Mouse (Mus musculus) spleen, embryonic (tissue): ENCODE data around the gene Cep170b.

Source experiments
- CTCF ChIA-PET: fragments of 350-600 bp; sonication (Branson Sonifier 250); formaldehyde crosslinking; loops from one replicate; lab custom pipeline; 2022; lab: Charles Lee

Gene Cep170b

DNA sequence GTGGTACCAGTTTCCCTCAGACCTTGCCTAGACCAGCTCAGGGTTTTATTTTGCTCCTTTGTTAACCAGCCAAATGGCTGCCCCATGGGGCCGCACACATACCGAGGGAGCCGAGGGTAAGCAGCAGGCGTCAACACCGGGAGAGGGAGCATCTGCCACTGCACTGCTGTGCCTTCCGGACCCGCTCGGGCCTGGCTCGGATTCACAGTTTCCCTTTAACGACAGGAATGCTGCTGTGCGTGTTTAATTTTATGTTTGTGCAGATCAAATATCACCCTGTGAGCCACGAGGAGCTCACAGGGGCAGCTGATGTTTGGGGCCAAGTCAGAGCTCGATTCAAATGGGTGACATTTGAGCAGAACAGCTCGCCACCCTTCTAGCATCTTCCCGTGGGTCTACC lies 19.7 kb upstream of the Cep170b start:
- CTCF ChIA-PET: interaction anchor here (0.7 to 1.6 kb wide), 3 partner anchors 9 to 47 kb away, joined by 3 to 5 read pairs (median 4); partner anchors contain the start of gene Akt1

DNA sequence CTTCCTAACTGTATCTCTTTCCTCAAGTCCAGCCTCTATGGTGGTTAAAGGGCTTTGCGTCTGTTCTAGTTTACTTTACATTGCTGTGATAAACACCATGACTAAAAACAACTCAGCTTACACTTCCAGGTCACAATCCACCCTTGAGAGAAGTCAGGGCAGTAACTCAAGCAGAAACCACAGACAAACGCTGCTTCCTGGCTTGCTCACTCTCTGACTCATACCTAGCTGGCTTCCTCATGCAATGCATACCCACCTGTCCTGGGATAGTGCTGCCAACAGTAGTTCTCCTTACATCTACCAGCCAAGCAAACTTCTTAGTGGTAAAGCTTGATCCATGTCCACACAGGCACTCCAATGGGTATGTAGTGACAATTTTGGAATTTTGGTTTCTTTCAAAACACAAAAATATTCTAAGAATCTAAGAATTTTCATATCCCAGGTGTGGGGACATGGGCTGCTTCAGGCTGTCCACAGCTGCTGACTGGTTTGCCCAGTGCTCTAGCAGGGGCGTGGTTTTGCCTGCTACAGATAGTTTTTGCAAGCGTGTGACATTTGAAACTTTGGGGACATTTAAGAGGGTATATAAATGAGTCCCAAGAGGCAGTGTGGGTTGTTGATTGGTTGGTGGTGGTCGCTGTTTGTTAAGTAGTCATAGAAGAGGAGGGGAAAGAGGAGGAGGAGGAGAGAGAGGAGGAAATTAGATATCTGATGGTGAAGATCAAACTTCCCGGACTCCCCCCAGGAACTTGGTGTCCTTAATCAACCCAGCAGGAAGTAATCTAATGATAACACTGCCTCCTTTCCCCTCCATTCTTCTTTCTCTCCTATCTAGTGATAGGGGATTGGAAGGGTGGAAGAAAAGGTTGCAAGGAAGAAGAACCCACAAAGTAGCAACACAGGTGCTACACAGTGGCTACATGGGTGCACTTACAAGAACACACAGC lies 17.6 kb upstream of the Cep170b start:
- CTCF ChIA-PET: no interaction called here

DNA sequence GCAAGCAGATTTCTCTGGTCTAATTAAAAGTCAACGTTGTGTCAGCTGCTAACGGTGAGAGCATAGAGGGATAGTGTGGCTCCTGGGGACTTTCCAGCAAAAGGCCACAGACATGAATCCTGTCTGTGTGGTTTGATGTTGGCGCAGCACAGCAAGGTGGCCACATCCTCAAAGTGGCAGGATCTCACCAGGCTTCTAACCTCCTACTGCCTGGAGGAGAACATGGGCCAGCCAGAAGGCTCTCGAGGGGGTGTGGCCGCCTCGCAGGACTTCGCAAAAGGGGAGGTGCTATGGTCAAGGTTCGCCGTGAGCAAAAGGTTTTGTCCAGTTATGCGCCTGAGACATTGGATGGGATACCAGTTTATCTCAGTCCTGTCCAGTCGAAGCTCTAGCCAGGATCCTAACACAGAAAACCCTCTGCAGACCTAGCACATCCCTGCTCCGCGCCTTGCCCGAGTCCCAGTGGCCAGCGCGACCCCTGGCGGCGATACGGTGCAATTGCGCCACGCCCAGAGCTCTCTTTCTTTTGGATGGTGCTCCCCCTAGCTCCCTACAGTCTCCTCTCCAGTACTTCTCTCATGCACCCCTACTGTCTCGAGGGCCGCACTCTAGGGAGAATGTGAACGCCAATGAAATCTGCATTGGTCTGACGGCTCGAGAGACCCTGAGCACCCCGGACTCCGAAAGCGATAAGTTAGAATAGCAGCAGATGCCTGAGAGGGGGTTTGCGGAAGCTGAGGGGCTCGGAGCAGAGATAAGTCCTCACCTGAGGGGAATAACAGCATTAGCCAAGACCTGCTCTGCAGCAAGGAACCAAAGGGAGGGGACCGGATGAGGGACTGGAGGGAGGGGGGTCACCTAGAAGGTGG lies 13.3 kb upstream of the Cep170b start:
- CTCF ChIA-PET: interaction anchor here (1.1 kb wide), 2 partner anchors 32 to 53 kb away, joined by 3 read pairs; no protein-coding TSS in a partner anchor

DNA sequence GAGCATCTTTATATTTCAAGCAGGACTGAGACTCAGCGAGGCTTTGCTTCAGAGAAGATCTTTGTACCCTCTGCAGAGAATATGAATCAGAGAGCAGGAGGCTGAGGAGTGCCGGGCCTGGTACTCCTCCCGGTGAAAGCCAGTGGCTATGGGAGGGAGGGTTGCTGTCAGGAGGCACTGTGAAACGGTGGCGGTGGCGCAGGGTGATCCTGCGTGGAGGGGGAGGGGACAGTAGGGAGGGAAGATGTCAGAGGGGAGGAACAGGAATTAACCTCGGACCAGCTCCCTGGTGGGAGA lies 12.7 kb upstream of the Cep170b start:
- CTCF ChIA-PET: interaction anchor here (0.7 to 1.1 kb wide), 2 partner anchors 11 to 54 kb away, joined by 3 to 25 read pairs; no protein-coding TSS in a partner anchor

DNA sequence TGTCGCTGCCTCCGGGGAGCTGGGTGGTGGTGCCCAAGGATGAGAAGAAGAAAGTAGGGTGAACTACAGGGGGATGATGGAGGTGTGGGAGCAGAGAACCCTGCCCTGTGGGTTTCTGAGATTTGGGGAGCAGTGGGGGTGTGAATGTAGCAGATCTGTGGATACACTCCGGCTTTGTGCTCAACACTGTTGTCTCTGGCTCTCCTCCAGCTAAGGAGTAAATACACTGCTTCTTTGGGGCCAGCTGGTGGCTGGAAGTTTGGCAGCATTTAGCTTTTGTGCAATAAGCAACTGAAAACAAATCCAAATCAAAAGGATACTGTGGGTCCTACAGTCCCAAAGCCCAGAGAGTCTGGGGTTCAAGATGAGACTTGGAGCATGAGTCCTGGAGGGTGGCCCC lies 6.3 kb upstream of the Cep170b start:
- CTCF ChIA-PET: no interaction called here

- CTCF ChIA-PET: interaction anchor here (0.6 kb wide), 1 partner anchor 119 kb away, joined by 3 read pairs; no protein-coding TSS in a partner anchor
Measured at GRCm38 (mm10) chr12:112717140-112717539, 3.1 kb upstream of the Cep170b start.

DNA sequence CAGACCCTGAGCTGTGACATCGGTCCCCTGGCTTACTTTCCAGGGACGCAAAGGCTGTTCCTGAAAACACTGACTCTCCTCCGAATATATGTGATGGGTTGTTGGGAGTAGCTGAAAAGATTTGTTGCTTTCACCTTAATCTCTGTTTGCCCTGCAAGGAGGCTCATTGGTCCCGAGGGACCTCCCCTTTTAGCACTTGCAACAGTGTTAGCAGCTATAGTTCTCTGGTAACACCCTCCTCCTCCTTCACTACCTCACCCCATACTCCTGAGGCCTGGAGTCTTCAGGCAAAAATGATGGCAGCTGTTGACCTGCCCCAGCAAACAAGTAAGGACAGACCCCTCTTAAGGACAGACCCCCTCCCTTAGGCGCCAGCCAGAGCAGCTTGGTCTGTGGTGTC lies 1.3 kb upstream of the Cep170b start:
- CTCF ChIA-PET: no interaction called here

DNA sequence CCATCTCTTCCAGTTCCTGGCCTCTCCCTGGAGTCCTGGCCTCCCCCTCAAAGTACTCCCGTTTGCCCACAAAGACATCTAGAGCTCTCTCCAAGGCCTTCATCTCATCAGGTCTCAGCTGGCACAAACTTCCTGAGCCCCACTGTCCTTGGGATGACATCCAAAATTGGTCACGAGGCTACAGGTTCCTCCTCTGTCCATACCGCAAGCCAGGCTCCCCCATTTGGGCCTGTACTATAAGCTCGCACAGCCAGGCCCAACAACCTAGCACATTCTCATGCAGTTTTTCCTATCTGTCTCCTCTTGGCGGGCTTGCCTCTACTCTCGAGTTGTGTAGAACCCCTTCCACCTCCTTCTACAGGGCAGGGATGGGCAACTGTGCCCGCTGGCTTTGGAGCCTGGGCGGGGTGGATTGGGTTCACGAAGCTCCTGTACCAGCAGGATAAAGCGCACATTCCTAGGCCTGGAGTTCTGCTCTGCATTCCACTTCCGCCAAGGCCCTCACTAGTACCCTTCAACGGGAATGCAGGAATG lies 702 bp downstream of the Cep170b start:
- CTCF ChIA-PET: no interaction called here

- CTCF ChIA-PET: interaction anchor here (0.6 kb wide), 1 partner anchor 82 kb away, joined by 5 read pairs; no protein-coding TSS in a partner anchor
Measured at GRCm38 (mm10) chr12:112721424-112722239, 1.4 kb downstream of the Cep170b start.

DNA sequence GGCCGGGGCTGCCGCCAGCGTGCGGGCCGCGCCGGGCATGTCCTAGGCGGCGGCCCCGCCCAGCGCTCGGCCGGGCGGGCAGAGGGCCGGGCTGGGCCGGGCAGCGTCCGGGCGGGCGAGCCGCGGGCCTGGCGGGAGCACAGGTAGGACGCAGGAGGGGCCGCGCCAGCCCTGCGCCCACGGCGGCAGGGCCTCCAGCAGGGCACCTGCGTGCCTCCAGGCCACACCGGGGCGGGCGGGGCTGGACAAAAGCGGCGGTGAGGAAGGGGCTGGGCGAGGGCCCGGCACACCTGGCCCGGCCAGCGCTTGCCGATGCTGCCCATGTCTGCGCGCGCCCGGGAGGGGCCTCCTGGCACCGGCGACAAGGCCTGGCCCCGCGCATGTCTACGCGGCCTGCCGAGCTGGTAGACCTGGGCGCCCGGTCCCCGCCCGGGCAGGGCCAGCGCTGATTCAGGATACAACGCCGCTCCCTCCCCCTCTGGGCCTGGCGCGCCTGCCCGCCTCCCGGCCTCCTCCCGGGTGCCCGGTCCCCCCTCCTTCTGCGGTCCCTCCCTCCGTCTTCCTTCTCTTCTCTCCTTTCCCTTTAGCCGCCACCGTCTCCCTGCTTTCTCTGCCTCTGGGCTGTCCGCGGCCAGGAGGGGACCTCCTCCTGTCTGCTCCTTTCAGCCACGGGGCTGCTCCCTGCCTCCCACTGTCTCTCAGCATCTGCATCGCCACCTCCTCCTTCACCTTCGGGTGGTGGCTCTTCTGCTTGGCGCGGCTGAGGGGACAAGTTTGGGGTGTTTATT lies 2.2 kb downstream of the Cep170b start:
- CTCF ChIA-PET: interaction anchor here (0.7 kb wide), 1 partner anchor 127 kb away, joined by 5 read pairs; no protein-coding TSS in a partner anchor

DNA sequence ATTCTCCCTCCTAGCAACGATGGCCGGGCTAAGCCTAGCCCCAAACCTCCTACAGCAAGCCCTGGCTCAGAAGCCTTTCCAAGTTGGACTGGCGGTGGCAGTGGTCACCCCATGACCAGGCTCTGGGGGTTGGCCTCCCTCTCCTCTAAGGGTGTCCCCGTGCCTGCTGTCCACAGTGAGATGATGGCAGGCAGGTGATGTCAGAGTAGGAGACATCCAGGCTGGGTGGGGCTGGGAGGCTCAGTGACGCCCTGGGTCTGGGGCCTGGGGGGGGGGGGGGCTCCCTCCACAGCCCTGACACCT lies 2.7 kb downstream of the Cep170b start:
- CTCF ChIA-PET: interaction anchor here (0.7 kb wide), 1 partner anchor 126 kb away, joined by 5 read pairs; no protein-coding TSS in a partner anchor

GRCm38 (mm10) chr12:112723445-112723844 lies 3.2 kb downstream of the Cep170b start:
- CTCF ChIA-PET: interaction anchor here (0.7 kb wide), 1 partner anchor 126 kb away, joined by 5 read pairs; no protein-coding TSS in a partner anchor

DNA sequence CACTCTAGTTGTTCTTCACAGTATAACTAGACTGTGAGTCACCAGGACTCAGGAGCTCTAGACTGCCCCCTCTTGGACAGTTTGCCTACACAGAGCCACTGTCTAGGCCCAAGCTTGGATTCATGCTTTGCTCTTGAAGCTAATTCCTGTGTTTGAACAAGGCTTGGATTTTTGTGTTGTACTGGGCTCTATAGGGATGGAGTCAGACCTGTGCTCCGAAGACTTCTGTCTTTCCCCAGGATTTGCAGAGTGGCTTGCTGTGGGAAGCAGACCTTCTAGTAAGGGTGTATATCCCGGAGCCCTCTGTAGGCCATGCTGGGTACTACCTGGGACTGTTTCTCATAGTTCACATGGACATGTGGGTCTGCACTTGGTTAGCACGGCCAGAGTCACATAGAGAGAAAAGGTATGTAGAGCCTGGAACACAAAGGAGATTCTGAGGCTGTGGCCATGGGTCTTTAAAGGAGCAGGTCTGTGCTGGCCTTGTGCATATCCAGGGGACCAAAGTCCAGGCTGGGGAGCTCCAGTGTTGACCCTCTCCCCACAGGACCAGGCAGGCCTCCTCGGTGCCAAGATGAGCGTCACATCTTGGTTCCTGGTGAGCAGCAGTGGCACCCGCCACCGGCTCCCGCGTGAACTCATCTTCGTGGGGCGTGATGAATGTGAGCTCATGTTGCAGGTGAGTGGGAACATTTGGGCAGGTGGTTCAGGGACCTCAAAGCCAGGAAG lies 4.0 kb downstream of the Cep170b start:
- CTCF ChIA-PET: interaction anchor here (0.6 to 1.1 kb wide), 4 partner anchors 20 to 758 kb away, joined by 3 to 4 read pairs (median 4); no protein-coding TSS in a partner anchor

GRCm38 (mm10) chr12:112727801-112728200 lies 7.5 kb downstream of the Cep170b start:
- CTCF ChIA-PET: no interaction called here

- CTCF ChIA-PET: no interaction called here
Measured at GRCm38 (mm10) chr12:112730808-112731207, 10.6 kb downstream of the Cep170b start.

GRCm38 (mm10) chr12:112732591-112732990 lies 12.3 kb downstream of the Cep170b start:
- CTCF ChIA-PET: no interaction called here

- CTCF ChIA-PET: no interaction called here
Measured at GRCm38 (mm10) chr12:112734108-112734820, 14.0 kb downstream of the Cep170b start.

DNA sequence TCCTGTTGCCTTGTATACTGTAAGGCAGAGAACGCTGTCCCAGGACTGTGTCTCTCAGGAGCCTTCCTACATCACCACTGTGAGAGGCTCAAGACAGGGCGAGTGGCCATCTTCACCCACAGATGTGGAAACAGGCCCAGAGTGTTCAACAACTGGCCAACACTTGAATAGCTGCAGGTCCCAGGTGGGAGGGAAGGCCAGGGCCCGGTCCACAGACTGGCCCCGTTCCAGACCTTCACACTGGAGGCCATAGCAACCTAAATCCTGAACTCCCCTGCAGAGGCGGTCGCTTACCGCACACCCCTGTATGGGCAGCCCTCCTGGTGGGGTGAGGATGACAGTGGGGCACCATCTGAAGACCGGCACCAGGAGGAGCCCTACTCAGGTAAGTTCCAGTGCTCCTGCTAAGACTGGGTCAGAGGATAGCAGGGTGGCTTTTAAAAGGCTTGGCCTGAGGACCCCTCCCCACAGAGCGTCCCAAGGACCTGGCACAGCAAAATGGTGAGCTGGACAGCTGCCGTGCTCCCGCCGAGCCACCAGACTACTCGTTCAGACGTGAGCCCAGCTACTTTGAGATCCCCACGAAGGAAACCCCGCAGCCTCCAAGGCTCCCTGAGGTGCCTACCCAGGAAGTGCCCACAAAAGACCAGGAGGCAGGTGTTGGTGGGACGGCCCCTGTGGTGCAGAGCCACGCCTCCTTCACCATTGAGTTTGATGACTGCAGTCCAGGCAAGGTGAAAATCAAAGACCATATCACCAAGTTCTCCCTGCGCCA lies 14.8 kb downstream of the Cep170b start:
- CTCF ChIA-PET: no interaction called here
